Mouse (Mus musculus) ovary, postnatal 10 days (tissue): ENCODE results near the gene Coa7.
"Not testable (repeated sequence)": the region's sequence is repeated elsewhere in the genome, so short reads cannot be mapped to it uniquely, and the experiment has no call there.

Source experiments
- DNase-seq: peaks from one replicate; pipeline ENCODE4 v3.0.0; 2022; ENCODE audit warnings: low spot score

Gene Coa7

DNA sequence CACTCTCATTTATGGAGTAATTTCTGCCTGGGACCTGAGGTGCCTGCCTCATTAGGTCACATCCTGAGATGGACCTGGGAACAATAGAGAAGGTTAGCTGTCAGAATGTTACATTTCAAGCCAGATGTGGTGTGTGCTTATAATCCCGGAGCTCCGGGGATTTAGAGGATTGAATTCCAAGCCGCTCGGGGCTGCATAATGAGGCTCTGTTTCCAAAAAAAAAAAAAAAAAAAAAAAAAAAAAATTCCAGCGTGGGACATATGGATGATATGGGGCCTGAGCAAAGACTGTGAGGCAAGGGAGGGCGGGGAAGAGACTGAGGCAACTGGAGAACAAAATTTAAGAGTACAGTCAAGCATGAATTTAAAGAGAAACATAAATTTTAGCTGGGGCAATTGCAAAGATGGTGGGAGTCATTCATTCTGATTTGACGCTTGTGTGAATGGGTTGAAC lies 16.7 kb downstream of the Coa7 start:
- no peak for DNase-seq

DNA sequence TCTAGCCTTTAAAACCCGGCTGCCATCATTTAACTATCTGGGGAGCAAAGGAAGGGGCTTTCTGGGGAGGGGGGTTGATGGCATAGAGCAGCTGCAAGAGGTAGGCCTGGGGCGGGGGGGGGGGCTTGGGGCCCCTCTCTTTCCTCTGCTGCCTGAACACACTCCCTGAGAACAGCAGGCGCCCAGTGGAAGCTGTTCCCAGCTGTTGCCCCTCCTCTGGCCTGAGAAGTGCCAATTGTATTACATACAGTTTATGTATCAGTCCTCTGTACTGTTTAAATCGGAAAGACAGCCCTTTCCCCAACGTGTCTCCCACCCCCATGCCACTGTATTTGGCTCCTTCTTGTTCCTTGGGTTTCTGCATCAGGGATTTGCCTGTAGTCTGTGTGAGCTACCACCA lies 17.9 kb downstream of the Coa7 start:
- DNase-seq: no peak

DNA sequence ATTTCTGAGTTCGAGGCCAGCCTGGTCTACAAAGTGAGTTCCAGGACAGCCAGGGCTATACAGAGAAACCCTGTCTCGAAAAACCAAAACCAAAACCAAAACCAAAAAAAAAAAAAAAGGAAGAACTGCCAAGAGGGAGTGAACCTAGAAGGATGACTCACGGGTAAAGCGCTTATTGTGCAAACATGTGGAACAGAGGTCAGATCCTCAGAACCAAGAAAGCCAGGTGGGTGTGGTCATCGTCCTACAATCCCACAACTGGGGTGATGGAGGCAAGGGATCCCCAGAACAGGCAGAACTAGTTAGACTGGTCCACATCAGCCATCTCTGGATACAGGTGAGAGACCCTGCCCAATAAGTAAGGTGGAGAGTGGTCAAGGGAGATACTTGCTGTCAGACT lies 19.2 kb downstream of the Coa7 start:
- DNase-seq: no peak

DNA sequence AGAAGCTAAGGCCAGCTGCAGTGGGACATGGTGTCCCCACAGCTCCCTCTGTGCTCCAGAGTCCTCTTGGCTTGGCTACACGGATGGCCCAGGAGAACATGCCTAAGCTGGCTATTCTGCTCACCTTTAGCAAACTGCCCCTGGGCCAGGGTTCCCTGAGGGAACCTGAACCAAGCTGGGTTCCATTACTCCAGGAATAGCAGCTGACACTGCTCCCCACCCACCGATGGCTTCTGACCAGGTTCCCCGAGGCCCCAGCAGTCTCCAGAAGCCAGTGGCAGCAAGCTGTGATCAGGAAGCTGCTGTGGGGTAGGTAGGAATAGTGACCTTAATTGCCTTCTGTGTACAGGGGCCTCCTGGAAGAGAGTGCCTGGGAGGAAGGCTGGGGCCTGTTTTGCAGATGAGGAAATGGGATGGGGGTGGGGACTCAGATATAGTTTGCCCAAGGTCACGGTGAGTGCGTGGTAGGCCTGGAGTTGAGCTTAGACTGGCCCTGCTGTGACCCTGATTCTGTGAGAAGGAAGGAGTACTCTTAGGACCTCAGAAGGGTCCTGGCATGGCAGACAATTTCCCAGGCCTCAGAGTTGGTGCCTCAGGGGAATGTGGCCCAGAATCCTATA lies 20.4 kb downstream of the Coa7 start:
- no peak for DNase-seq

DNA sequence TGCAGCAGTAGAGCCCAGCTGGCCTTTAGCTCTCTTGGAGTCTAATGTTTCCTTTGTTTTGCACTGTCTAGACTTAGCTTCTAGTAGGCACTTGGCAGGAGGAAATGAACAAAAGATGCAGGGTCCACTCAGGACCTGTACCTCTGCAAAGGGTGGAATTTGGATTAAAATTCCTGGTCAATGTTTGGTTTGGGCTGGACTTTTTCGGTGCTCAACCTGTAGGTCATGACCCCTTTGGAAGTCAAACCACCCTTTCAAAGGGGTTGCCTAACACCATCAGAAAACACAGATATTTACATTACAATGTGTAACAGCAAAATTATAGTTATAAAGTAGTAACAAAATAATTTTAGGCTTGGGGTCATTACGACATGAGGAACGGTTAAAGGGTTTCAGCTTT lies 21.1 kb downstream of the Coa7 start:
- DNase-seq: no peak

DNA sequence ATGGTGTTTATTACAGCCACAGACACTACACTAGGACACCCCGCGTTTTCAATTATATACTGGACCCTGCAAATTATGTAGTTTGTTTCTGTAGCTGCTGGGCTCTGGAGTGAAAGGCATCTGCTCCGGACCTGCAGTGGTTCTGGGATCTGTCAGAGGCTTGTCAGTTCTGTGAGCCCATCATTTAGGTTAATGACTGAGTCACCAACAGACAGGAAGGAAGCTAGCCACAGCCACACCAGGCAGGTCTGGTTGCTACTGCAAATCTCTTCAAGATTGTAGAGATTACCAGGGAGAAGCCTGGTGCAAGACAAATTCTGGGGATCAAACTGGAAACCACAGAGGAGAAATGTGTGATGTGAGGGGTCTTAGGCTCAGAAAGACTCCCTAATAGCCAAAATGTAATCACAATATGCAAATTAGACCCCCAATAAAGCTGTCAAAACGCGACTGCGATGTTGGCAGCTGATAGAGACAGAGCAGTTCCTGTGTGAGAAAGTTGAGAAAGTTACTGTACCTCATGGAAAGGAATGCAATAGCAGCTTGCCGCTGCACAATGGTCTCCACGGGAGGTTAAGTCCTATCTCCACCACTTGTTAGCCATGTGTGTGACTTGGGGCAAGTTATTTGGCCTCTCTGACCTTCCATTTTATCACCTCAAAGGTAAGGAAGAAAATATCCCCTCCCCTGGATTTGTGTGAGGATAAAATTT lies 22.1 kb downstream of the Coa7 start:
- no peak for DNase-seq

DNA sequence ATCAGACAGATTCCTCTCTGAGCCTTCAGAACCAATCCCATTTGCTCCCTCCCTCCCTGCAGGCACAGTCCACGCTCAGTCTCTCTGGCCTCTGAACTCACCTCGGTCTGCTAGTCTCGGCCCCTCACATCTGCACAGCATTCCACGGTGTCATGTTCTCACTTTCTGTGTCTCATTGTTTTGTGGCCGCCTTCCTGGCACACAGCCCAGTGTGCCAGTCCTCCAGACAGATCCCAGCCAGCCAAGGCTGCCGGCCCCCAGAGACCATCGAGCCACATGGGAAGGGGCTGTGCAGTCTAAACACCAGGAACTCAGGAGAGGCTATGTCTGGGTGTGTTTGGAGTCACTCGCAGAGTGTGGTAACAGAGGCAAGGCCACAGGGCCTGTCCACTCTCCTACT lies 22.9 kb downstream of the Coa7 start:
- no peak for DNase-seq

DNA sequence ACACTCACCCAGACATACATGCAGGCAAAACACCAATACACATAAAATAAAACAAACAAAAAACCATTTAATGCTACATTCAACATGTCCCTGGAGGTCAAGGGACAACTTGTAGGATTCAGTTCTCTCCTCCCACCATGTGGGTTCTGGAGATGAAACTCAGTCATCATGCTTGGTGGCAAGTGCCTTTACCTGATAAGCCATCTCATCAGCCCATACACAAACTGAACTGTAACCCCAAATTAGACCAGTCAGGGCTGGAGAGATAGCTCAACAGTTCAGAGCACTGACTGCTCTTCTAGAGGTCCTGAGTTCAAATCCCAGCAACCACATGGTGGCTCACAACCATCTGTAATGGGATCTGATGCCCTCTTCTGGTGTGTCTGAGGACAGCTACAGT lies 25.7 kb downstream of the Coa7 start:
- not testable (repeated sequence) for DNase-seq

DNA sequence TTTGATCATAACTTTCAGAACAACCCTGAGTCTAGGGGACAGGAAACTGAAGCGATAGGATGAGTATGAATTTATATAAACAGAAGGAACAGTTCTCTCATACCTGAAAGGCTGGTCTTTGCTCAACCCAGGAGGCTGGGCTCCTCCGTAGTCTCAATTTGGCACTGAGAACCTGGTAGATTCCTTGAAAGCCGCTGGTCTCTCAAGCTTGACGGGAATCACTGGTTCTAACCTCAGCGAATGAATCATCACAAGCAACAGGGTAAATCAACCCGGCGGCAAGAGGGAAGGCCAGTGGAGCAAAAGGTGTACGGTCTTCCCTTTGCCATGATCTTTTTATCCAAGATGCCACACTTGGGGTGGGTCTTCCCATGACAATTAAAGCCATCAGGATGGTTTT lies 29.5 kb downstream of the Coa7 start:
- no peak for DNase-seq

DNA sequence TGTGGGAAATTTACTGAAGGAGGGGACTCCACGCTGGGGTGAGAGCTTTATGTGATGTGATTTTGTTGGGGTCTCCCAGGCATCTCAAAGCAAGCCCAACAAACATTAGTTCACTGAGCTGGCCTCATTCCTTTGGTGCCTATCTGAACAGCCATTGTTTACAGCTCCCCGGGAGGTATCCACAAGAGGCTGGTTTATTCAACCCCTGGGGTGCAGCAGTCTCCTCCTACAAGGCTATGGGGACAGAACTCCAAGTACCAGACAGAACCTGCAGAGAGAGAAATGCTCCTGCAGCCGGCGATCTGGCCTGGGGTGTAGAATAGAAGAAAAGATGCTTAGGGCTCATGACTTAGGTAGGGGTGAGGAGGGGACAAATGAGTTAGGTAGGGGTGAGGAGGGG lies 30.6 kb downstream of the Coa7 start:
- no peak for DNase-seq

DNA sequence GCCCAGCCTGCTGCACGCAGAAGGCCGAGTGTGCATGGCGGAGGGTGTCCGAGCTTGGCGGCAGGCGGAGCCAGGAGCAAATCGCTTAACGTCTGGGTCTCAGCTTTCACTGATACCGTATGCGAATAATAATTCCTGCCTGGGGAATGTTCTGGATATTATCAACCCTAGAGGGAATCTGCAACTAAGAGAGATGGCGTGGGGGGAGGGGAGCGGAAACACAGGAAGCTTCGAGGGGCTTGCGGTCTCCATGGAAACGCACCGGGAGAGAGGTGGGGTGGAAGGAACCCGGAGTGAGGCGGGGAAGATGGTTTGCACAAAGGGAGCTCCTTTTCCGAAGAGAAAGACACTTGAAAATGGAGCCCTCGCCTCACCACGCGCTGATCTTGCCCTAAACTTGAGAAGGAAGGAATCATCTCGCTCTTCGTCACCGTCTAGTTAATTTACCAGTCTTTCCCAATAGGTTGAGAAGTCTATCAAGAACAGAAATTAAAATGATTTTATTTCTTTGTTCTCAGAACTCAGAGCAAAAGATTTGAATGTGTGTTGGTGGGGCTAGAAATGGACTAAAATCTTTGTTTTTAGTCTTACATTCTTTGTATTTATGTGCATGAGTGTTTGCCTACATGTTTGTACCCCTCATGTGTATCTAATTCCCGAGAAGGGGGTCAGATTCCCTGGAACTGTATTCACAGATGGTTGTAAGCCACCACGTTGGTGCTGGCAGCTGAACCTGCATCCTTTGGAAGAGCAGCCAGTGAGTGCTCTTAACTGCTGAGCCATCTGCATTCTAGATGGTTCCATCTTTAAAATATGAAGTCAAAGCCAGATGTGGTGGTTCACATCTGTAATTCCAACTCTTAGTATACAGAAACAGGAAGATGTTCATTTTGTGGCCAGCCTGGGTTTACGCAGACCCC lies 32.5 kb downstream of the Coa7 start:
- DNase-seq: no peak

DNA sequence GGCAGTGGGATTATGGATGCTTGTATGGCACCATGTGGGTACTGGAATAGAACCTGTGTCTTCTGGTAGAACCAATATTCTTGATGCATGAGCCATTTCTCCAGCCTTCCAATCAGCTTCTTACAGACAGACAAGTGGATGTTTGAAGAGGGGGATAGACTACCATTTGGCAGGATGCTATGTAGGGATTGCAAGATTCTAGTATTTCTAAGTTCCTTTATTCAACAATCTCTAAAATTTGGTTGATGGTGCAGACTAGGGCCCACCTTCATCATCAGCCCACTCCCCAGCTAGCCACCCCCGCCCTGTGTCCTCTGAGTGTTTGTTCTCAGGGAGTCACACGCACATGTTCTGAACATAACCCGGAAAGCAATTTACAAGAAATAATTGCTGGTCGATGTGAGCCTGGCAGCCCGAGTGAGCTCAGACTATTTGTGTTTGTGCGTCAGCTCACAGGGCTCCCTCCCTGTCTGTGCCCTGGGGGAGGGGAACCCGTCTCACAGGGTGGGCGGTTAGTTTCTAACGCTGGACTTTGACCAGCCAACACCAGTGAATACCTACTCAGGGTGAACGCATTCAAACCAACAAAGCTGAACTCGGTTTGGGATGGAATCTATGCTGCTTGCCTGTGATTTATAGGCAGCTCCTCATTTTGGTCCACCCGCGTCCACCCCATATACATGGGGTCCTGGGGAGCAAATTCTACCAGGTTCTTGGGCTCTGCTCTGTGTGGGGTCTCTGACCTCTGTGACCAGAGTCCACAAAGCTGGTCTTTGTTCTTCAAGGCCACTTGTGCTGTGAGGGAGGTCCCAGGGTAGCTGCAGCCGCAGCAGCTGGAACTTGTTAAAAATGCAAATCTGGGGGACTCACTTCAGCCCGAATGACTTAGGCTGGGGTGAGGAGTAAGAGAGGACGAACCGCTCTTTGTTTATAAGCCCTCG lies 34.7 kb downstream of the Coa7 start:
- no peak for DNase-seq

DNA sequence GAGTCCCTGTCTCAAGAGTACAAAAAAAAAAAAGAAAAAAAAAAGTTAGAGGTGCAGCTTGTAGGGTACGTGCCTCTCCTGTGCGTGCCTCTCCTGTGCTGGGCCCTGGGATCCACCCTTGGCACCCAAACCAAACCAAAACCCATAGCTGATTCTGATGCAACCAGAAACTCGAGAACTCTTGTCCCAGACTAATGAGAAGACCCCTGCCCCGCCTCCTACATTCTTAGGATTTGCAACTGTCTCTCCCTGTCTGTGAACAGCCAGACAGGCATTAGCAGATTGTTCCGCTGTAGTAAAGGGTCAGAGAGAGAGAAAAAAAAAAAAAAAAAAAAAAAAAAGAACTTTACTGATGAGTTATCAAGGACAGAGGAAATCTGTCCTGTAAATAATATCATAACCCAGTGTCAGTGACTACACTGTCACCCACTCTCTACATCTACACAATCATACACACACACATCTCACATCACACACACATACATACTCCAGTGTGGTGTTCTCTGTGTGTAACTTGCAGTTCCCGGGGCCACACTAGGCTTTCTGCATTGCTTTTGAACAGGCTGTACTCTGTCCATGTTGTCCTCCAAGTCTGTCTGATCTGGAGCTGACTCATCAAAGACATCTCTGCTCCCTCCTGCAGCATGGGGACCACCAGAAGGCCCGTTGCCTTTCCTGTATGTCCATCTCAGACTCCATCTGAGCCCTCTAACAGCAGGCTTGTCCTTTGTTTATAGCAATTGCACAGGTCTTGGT lies 35.6 kb downstream of the Coa7 start:
- DNase-seq: no peak

DNA sequence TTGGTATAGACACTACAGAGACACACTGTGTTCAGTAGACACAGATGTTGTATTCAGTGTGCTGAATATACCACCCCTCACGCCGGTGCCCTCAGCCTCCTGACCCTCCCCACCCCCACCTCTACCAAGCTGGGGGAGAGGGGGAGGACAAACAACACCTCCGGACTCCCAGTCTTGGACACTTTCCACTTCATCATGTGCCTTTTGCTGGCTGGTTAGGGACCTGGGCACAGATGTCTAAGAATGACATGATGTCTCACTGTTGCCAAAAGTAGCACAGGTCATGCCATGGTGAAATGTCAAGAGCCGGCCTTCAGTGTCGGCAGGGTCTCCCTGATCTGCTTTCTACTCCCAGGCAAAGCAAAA lies 36.2 kb downstream of the Coa7 start:
- no peak for DNase-seq

DNA sequence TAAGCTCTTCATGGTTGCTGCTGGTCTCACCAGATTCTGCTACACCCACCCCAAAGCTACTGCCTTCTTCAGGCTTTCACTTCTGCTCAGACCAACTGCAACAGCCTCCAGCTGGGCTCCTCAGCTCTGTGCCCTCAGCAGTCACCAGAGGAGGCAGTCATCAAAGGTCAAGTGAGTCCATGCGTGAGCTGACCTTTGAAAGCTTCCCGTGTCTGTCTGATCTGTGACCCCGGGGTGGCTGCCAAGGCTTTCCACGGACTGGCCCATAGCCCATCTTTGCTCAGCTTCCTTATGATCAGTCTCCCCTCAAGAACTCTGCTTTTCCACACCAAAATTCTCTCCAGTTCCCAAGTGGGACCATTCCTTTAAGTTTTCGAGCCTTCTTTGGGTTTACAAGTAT lies 41.3 kb downstream of the Coa7 start:
- DNase-seq: no peak

DNA sequence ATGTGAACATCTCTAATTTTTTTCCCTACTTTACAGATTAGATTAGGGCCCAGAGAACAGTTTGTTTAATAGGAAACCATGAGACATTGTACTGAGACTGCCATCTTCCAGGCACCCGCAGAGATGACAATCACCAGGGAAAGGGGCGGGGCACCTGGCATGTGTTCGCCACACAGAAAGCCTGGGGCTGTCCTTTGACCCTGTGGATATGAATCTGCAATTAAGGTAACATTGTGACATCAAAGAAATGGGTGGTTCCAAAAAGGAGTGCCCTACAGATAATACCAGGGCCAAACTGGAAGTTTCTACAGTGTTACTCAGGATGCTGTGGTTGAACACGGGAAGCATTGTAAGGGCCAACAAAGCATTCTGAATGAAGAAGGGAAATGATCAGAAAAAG lies 42.5 kb downstream of the Coa7 start:
- no peak for DNase-seq

DNA sequence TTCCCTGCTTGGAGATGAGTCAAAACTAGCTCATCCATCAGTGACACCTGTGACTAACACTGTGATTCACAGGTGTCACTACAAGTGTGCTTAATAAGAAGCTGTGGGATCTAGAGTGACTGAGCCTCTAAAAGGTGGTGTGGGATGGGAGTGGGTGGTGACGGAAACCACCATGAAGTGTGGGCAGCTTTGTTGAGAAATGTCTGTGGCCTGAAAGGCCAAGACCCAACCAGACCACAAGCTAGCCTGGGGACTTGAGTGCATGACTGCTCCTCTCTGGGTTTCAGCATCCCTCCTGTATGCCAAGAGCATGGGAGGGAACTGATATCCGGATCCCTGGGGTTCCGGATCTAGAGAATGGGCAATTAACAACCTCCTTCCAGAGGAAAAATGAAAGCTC lies 43.5 kb downstream of the Coa7 start:
- no peak for DNase-seq

DNA sequence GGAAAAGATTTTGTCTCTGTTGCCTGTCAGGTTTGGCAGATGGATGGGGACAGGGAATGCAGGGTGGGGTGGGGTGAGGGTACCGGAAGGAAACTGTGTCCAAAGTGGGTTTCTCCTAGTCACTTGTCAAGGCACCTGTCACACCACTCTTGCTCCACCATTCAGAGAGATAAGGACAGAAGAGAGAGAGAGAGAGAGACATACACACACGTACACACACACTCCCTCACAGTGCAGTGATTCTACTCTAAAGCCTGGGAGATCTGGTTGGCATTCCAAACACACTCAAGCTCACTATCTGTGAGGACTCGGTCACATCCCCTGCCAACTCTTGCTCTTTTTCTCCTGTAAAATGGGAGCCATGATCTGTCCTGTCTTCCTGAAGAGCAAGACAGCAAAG lies 44.2 kb downstream of the Coa7 start:
- no peak for DNase-seq

DNA sequence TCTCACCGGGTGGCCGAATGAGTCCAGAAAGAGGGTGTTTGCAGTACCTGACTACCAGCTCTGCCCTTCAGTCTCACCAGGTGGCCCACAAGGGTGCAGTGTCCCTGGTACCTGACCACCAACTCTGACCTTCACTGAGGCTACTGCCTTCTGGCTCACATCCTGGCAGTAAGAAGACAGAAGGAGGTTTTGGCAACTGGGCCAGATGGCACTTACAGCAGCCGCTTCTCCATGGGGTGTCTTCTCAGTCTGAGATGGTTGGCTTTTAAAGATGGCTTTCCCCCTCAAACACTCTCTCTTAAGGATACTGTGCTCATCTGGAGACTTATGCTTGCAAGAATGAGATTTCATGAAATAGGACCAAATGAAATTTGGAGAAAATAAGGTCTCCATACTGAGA lies 51.5 kb downstream of the Coa7 start:
- DNase-seq: no peak

DNA sequence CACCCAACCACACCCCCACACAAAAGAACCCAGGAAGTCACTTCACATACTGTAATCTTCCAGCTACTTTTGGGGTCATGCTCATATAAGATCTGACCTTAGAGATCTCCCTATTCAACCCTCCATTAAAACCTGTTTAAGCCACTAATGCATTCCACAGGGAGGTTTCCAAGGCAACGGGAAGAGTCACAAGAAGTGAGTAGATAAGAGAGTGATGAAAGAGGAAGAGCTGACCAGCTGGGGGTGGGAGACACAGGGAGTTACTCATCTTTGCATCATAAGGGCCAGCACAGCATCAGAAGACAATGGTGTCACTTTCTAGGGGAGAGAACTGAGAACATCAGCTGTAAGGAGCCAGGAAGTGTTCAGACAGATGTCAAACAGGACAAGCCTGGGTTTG lies 52.2 kb downstream of the Coa7 start:
- no peak for DNase-seq

DNA sequence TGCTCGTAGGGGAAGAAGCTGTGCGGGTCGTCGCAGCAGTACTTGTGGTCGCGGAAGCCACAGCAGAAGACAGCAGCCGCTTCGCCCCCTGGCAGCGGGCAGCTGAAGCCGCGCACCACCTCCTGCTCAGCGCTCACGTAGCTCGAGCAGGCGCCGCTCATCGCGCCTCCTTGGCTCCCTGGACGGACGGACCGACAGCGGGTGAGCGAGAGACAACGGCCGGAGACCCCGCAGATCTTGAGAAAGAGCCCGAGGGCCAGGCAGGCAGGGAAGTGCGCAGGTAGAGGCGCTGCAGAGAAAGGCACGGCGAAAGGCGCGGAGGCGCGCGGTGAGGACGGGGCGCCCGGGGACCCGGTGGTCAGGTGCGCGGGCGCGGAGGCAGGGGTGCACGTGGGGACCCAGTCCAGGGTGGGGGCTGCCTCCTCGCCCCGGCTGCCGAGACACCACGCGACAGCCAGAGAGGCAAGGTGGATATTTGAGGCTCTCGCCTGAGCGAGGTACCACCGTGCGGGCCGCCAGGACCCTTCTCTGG lies 55.3 kb downstream of the Coa7 start, which contains the start of gene Shisal2a:
Gene Shisal2a (minus strand): TSS at position 167 of the 532 bp plus-strand sequence.
- DNase-seq: no peak
